Mouse (Mus musculus): Measurements from ENCODE around the gene Vgll4. TPM values are rescaled to one million over a fixed set of nuclear protein-coding genes. Genes with fewer than 3 reads are reported as not detected.

Vgll4 gene
- polyA plus RNA-seq, 1 experiment from 2014 or later: 74.3 TPM

DNA sequence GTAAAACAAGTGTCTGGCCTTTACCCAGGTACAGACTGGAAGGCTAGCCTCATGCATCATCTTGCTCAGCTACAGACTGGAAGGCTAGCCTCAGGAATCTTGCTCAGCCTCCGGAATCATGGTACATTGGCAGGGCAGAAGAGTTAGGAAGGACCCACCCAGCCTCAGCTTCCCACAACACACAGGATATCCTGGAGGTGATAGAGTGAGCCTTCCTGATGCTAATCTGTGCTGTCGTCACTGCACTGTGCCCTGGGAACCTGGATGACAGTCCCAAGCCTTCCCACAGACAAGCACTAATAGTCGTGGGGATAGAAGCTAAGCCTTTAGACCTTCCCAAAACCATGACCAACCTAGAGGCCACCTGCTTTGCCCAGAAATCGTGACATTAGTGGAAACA is 103.2 kb downstream of the Vgll4 start:
- peaks cover 83% of the 10 kb centered on the region for H3K4me1 ChIP-seq (replicated peaks)
- no peaks in the 10 kb centered on the region for H3K9me3 ChIP-seq (replicated peaks)
- peaks cover 33% of the 10 kb centered on the region for H3K36me3 ChIP-seq
- ATAC-seq (ENCODE audit: insufficient number of reproducible peaks, low FRiP score): no peak; the same call in 1 of the 2 replicates
- H3K9ac ChIP-seq: 0 out of 2 replicates have a peak overlapping the region, but pooled peaks have one; percentile 21
- 57% methylated on average over 4 of the region's 4 CpGs for WGBS
- no peak overlapping the region for H3K4me2 ChIP-seq
- H3K27me3 ChIP-seq (replicated peaks): no peaks in the 10 kb centered on the region
- no peak overlapping the region for H3K4me3 ChIP-seq
- peak overlapping the region; percentile 31 for H3K27ac ChIP-seq (ENCODE audit: poor library complexity, severe bottlenecking)

DNA sequence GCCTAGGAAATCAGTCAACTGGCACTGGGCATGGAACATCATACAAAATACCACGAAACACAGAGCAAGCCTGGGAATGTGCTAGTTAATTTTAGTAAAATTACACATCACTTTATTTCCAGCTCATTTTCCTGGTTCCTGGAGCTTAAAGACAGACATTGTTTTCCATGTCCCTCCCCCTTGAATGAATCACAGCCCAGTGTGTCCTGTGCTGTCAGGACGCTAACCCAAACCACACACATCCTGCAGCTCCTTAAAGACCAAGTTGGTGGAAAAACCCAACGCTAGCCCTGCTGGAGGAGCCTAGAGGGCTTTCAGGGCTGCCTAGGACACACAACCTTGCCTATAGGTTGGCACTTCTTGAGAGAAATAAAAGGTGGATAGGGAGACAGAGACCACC is 103.7 kb downstream of the Vgll4 start:
- Histone ChIP-seq H3K27ac (ENCODE audit: poor library complexity, severe bottlenecking) (peak overlapping the region; percentile 31), H3K36me3 (peaks cover 31% of the 10 kb centered on the region), H3K9me3 (replicated peaks) (no peaks in the 10 kb centered on the region), H3K9ac (0 out of 2 replicates have a peak overlapping the region, but pooled peaks have one; percentile 21), H3K4me2 (no peak overlapping the region), H3K4me1 (replicated peaks) (peaks cover 84% of the 10 kb centered on the region), H3K27me3 (replicated peaks) (no peaks in the 10 kb centered on the region), H3K4me3 (no peak overlapping the region)
- WGBS: 60% methylated on average over 3 of the region's 3 CpGs
- no peak for ATAC-seq (ENCODE audit: insufficient number of reproducible peaks, low FRiP score)

DNA sequence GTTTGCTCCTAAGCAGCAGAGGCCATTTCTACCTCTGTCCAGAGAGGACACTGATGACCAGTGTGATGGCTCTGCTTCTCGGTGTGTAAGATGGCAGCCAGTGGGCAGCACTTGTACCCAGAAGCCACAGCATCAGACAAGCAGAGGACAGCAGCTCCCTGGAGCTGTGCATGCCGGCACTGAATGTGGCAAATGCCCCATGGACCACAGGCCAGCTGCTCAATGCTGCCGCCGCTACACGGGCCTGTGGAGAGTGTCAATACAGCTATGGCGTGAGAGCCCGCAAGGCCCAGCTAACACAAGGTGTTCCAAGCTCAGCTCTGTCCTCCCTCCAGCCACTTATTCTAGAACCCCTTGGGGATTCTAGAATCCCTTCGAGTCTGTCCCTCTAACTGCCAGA is 105.4 kb downstream of the Vgll4 start:
- peaks cover 77% of the 10 kb centered on the region for H3K4me1 ChIP-seq (replicated peaks)
- no peaks in the 10 kb centered on the region for H3K27me3 ChIP-seq (replicated peaks)
- H3K9me3 ChIP-seq (replicated peaks): no peaks in the 10 kb centered on the region
- H3K9ac ChIP-seq: no peak overlapping the region
- ATAC-seq (ENCODE audit: insufficient number of reproducible peaks, low FRiP score): no peak
- WGBS: 90% methylated on average over 8 of the region's 8 CpGs
- peaks cover 35% of the 10 kb centered on the region for H3K36me3 ChIP-seq
- no peak overlapping the region for H3K4me2 ChIP-seq
- no peak overlapping the region for H3K4me3 ChIP-seq
- no peak overlapping the region for H3K27ac ChIP-seq (ENCODE audit: poor library complexity, severe bottlenecking)

DNA sequence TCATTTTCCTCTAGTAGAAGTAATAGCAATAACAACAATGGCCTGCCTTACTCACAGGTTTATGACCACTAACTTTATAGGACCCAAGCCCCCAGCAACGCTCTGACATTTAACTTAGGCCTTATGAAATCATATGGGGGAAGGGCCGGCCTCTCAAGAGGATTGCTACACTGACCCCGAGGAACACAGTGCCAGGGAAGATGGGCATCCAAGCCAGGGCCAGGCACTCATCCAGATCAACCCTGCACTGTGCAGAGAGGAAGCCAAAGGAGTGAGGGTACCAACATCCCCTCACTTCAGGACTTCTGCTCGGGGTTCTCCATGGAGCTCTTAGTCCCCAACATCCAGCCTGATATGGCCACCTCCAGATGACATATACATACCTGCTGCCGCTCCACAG is 106.3 kb downstream of the Vgll4 start:
- ATAC-seq (ENCODE audit: insufficient number of reproducible peaks, low FRiP score): no peak
- no peak overlapping the region for H3K4me3 ChIP-seq
- no peaks in the 10 kb centered on the region for H3K27me3 ChIP-seq (replicated peaks)
- H3K9me3 ChIP-seq (replicated peaks): no peaks in the 10 kb centered on the region
- H3K27ac ChIP-seq (ENCODE audit: poor library complexity, severe bottlenecking): no peak overlapping the region
- H3K4me2 ChIP-seq: no peak overlapping the region
- 93% methylated on average over 5 of the region's 5 CpGs for WGBS
- no peak overlapping the region for H3K9ac ChIP-seq
- peaks cover 44% of the 10 kb centered on the region for H3K36me3 ChIP-seq
- H3K4me1 ChIP-seq (replicated peaks): peaks cover 70% of the 10 kb centered on the region

DNA sequence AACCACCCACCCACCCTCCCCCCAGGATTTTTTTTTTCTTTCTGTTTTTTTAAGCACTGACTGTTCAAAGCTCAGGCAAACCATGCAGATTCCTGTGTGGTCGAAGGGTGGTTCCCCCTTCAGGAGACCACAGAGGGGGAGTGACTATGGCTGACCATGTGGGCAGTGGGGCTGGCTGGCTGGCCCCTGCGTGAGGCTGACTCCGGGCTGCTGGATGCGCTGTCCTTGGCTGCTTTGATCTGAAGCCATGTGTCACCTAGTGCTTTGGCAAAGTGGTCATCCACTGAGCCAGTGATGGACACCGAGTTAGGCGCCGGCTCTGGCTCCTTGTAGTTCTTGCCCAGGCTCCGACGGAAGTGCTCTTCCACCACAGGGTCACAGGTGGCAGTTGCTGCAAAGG is 107.7 kb downstream of the Vgll4 start:
- peaks cover 47% of the 10 kb centered on the region for H3K36me3 ChIP-seq
- no peak overlapping the region for H3K4me2 ChIP-seq
- no peaks in the 10 kb centered on the region for H3K27me3 ChIP-seq (replicated peaks)
- no peak for ATAC-seq (ENCODE audit: insufficient number of reproducible peaks, low FRiP score)
- H3K9ac ChIP-seq: peak overlapping the region; percentile 34; the same call in 1 of the 2 replicates
- 77% methylated on average over 9 of the region's 9 CpGs for WGBS
- 0 out of 2 replicates have a peak overlapping the region, but pooled peaks have one; percentile 73 for H3K27ac ChIP-seq (ENCODE audit: poor library complexity, severe bottlenecking)
- H3K4me3 ChIP-seq: no peak overlapping the region
- H3K9me3 ChIP-seq (replicated peaks): no peaks in the 10 kb centered on the region
- peaks cover 71% of the 10 kb centered on the region for H3K4me1 ChIP-seq (replicated peaks)

DNA sequence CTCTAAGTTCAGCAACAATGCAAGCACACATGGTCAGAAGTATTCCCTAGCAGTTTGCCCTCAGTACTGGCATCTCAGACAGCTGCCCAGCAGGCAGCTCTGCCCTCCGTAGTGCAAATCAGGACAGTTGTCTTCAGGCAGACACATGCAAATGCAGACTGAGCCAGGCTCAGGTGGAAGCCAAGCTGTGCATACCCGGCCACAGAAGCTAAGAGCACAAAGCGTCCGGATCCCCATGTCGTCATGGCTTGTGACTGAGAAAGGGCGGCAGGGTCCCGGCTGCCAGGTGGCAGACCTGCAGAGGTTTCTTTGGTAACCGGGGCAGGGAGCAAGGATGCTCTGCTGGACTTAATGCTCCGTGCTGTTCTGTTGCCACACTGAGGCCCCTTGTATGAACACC is 108.2 kb downstream of the Vgll4 start:
- Histone ChIP-seq H3K9me3 (replicated peaks) (no peaks in the 10 kb centered on the region), H3K36me3 (peaks cover 47% of the 10 kb centered on the region), H3K4me2 (no peak overlapping the region), H3K9ac (peak overlapping the region; percentile 13; the same call in 1 of the 2 replicates), H3K27ac (ENCODE audit: poor library complexity, severe bottlenecking) (peak overlapping the region; percentile 73), H3K4me1 (replicated peaks) (peaks cover 66% of the 10 kb centered on the region), H3K27me3 (replicated peaks) (no peaks in the 10 kb centered on the region), H3K4me3 (no peak overlapping the region)
- 81% methylated on average over 9 of the region's 9 CpGs for WGBS
- ATAC-seq (ENCODE audit: insufficient number of reproducible peaks, low FRiP score): no peak

DNA sequence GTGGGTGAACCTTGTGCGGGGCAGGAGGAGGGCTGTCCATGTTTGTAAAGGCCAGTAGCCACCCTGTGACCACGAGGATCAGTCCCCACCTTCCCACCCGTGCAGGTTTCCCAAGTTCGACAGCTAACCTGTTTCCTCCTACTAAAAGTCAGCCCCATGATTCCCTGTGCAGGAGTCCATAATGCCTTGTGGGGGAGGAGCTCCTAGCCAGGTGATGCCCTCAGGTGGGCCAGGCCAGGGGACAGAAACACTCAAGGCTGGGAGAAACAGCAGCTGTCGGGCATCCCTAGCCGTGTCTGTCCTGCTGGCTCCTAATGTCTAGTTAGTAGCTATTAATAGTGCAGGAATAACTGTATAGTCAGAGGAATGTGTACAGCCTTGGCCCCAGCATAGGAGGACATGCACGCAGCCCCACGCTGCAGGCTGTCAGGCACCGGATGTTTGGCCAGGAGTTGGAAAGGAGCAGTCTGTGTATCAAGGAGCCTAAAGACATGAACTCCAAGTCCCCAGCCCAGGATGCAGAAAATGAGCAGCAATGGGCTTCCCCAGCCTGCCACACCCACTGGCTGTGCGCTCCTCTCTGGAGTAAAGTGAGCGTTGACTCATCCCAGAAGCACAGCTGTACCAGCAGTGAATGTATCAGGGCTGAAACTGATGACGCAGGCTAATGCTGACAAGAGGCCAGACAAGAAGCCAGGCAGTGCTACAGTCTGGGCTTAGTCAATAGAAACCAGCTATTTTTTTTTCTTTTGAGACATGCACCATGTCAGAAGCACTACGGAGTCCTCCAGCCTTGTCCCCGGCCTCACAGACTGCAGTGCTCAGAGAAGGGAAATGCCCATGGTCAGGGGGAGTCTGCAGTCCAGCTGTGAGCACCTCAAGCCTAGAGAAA is 108.9 kb downstream of the Vgll4 start:
- Histone ChIP-seq H3K36me3 (peaks cover 47% of the 10 kb centered on the region), H3K27ac (ENCODE audit: poor library complexity, severe bottlenecking) (peak overlapping the region; percentile 73), H3K9me3 (replicated peaks) (no peaks in the 10 kb centered on the region), H3K27me3 (replicated peaks) (no peaks in the 10 kb centered on the region), H3K4me1 (replicated peaks) (peaks cover 64% of the 10 kb centered on the region), H3K9ac (peak overlapping the region; percentile 13; the same call in 1 of the 2 replicates), H3K4me3 (no peak overlapping the region), H3K4me2 (no peak overlapping the region)
- peak; percentile 10; the same call in 1 of the 2 replicates for ATAC-seq (ENCODE audit: insufficient number of reproducible peaks, low FRiP score)
- 42% methylated on average over 14 of the region's 14 CpGs for WGBS

DNA sequence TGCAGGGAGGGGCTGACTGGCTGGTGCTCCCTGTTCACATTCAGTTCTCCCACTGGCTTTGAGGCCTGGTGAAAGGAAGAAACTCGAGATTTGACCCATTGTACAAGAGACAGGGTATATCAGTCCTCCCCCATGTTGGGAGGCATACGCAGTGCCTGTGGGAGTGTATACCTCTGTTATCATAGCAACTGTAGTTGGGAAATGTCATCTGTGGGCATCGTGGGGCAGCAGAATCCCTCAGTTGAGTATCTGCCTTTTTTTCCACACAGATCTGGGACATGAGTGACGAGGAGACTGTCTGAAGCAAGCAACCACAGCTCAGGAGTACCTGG is 111.1 kb downstream of the Vgll4 start:
- no peak overlapping the region for H3K4me3 ChIP-seq
- no peaks in the 10 kb centered on the region for H3K27me3 ChIP-seq (replicated peaks)
- no peak overlapping the region for H3K27ac ChIP-seq (ENCODE audit: poor library complexity, severe bottlenecking)
- no peak overlapping the region for H3K9ac ChIP-seq
- H3K9me3 ChIP-seq (replicated peaks): no peaks in the 10 kb centered on the region
- 63% methylated on average over 4 of the region's 4 CpGs for WGBS
- peaks cover 44% of the 10 kb centered on the region for H3K36me3 ChIP-seq
- no peak overlapping the region for H3K4me2 ChIP-seq
- peaks cover 74% of the 10 kb centered on the region for H3K4me1 ChIP-seq (replicated peaks)
- no peak for ATAC-seq (ENCODE audit: insufficient number of reproducible peaks, low FRiP score)

DNA sequence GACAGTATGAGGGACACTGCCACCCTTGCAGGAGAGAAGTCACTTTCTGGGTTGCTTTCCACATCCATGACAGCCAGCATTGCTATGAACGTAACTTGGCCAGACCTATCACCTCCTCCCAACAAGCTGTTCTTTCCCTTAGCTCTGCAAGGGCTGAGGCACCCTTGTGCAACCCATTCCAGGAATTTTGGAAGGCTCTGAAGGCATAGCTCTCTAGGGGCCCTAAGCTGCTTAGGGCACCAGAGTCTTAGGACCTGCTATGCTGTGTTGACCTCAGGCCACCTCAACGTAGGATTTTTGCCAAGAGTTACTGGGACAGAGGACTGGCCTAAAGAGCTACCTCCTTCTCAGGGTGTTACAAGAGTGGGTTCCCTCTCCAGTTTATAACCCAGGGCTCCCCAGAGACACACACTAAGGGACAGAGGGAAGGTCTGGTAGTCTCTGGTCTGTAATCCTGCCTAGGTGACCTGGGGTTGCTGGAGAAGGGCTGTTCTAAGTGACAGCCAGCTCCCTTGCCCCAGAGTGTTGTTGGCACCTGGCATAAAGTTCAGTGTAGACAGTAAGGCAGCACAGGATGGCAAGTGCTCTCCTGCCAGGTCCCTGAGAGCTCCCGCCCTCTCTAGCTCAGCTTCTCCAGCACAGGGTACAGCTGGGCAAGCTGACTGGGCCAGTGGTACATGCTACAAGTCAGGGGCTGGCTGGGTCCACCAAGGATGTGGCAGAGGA is 111.6 kb downstream of the Vgll4 start:
- no peak overlapping the region for H3K27ac ChIP-seq (ENCODE audit: poor library complexity, severe bottlenecking)
- H3K9me3 ChIP-seq (replicated peaks): no peaks in the 10 kb centered on the region
- 84% methylated on average over 3 of the region's 3 CpGs for WGBS
- peaks cover 40% of the 10 kb centered on the region for H3K36me3 ChIP-seq
- no peak overlapping the region for H3K9ac ChIP-seq
- no peak overlapping the region for H3K4me3 ChIP-seq
- no peaks in the 10 kb centered on the region for H3K27me3 ChIP-seq (replicated peaks)
- ATAC-seq (ENCODE audit: insufficient number of reproducible peaks, low FRiP score): no peak
- peaks cover 74% of the 10 kb centered on the region for H3K4me1 ChIP-seq (replicated peaks)
- H3K4me2 ChIP-seq: no peak overlapping the region

DNA sequence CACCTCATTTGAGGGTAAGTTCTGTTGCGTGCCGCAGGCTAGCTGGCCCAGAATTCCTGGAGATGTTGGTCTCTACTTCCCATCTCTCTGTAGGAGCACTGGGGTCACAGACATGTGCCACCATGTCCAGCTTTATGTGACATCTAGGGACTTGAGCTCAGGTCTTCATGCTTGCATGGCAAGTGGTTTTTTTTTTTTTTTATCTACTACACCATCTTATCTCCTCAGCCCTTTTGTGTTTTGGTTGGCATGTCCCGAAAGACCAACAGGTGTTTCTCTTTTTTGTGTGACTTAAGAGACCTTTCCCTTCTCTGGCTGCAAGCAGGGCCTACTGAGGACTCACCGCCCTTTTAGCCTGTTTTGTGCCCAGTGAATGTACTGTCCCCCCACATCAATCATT is 113.3 kb downstream of the Vgll4 start:
- Histone ChIP-seq H3K4me3 (no peak overlapping the region), H3K4me2 (no peak overlapping the region), H3K27ac (ENCODE audit: poor library complexity, severe bottlenecking) (no peak overlapping the region), H3K4me1 (replicated peaks) (peaks cover 72% of the 10 kb centered on the region), H3K9me3 (replicated peaks) (no peaks in the 10 kb centered on the region), H3K27me3 (replicated peaks) (no peaks in the 10 kb centered on the region), H3K36me3 (peaks cover 24% of the 10 kb centered on the region), H3K9ac (no peak overlapping the region)
- ATAC-seq (ENCODE audit: insufficient number of reproducible peaks, low FRiP score): no peak
- WGBS: 86% methylated on average over 4 of the region's 4 CpGs

DNA sequence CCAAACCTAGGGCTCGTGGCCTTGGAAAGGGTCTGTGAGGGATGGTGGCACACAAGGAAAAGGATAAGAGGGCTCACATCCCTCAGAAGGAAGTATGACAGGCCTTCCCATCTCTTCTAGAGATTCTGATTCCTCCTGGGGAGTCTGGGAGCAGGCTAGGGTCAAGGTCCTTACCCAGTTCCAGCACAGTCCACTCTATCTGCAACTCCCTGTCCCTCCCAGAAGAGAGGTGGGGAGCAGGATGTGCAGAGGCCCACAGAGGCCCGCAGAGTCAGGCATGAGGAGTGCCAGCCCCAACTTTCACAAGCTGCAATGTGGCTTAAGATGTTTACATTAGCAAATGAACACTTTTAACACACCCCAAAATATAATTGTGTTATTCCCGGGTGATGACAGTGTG is 114.2 kb downstream of the Vgll4 start:
- Histone ChIP-seq H3K4me2 (no peak overlapping the region), H3K27me3 (replicated peaks) (no peaks in the 10 kb centered on the region), H3K9me3 (replicated peaks) (no peaks in the 10 kb centered on the region), H3K4me3 (no peak overlapping the region), H3K4me1 (replicated peaks) (peaks cover 63% of the 10 kb centered on the region), H3K9ac (no peak overlapping the region), H3K27ac (ENCODE audit: poor library complexity, severe bottlenecking) (0 out of 2 replicates have a peak overlapping the region, but pooled peaks have one; percentile 26), H3K36me3 (peaks cover 18% of the 10 kb centered on the region)
- ATAC-seq (ENCODE audit: insufficient number of reproducible peaks, low FRiP score): no peak
- WGBS: 49% methylated on average over 3 of the region's 3 CpGs

Data from heart, embryonic 12.5 days (tissue).